Mouse (Mus musculus): Measurements from ENCODE around the gene Npas3. TPM values are rescaled to one million over a fixed set of nuclear protein-coding genes. Genes with fewer than 3 reads are reported as not detected.

The Npas3 gene
- polyA plus RNA-seq, 1 experiment = 0.01 TPM

DNA sequence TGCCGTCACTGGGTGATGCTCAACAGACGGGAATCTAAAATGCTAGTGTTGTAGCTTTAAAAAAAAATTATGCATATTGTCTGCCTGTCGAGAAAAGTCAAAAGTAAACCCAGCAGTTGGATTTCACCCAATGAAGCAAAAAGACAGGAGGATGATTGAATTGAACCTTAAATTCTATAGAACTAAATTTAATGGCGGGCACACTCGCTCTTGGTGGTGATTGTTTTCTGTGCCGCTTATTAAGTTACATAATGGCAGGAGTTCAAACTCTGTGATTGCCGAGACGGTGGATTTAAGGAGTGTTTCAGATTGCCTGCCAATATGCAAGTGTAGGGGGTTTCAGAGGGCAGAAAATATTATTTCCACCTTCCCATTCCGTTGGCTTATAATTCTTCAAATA, 82.9 kb downstream of the Npas3 start:
- Histone ChIP-seq H3K4me3 (ENCODE audit: insufficient read depth, poor library complexity, severe bottlenecking) (no peak overlapping the region), H3K79me3 (ENCODE audit: low read depth) (no peaks in the 10 kb centered on the region), H3K27me3 (ENCODE audit: control insufficient read depth, insufficient read depth, insufficient read length) (no peaks in the 10 kb centered on the region), H3ac (ENCODE audit: control insufficient read depth, insufficient read length, low read depth) (no peak overlapping the region), H3K79me2 (ENCODE audit: control insufficient read depth, insufficient read depth) (no peaks in the 10 kb centered on the region), H3K36me3 (ENCODE audit: control insufficient read depth, insufficient read depth) (no peaks in the 10 kb centered on the region)
- TF ChIP-seq FOSL1 (IDR thresholded peaks at IDR 0.05; ENCODE audit: insufficient read depth, low read length, poor library complexity, severe bottlenecking) (no peak), MYOD1 (IDR thresholded peaks at IDR 0.05; ENCODE audit: control insufficient read depth, insufficient read length, low read depth) (no peak), MAX (IDR thresholded peaks at IDR 0.05) (no peak), USF1 (IDR thresholded peaks at IDR 0.05; ENCODE audit: low read depth) (no peak), CTCF (IDR thresholded peaks at IDR 0.05; ENCODE audit: control insufficient read depth, insufficient read depth, insufficient read length) (no peak), MYOG (IDR thresholded peaks at IDR 0.05; ENCODE audit: control insufficient read depth, extremely low read depth, insufficient read length) (no peak), CEBPB (IDR thresholded peaks at IDR 0.05; ENCODE audit: low read depth) (no peak)

DNA sequence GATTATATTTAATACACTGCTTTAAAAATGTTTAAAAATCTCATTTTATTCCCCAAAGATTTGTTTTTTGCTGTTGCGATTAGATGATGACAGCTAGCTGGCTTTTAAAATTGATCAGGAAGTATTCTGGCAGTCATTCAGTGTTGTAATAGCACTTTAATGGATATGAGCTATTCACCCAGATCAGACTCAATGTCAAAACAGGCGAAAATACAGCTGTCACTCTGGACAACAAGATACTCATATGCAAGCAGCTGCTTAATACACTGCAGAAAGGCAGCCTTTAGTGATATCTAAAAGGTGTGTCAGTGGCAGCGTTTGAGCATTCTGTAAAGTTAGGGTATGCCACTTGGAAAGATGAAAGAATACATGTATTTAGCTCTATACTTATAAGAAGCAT, 83.3 kb downstream of the Npas3 start:
- H3K79me2 ChIP-seq (ENCODE audit: control insufficient read depth, insufficient read depth) = no peaks in the 10 kb centered on the region
- no peaks in the 10 kb centered on the region for H3K27me3 ChIP-seq (ENCODE audit: control insufficient read depth, insufficient read depth, insufficient read length)
- H3K4me3 ChIP-seq (ENCODE audit: insufficient read depth, poor library complexity, severe bottlenecking) = no peak overlapping the region
- TF ChIP-seq CTCF (IDR thresholded peaks at IDR 0.05; ENCODE audit: control insufficient read depth, insufficient read depth, insufficient read length) (no peak), CEBPB (IDR thresholded peaks at IDR 0.05; ENCODE audit: low read depth) (no peak), MYOD1 (IDR thresholded peaks at IDR 0.05; ENCODE audit: control insufficient read depth, insufficient read length, low read depth) (no peak), MYOG (IDR thresholded peaks at IDR 0.05; ENCODE audit: control insufficient read depth, extremely low read depth, insufficient read length) (no peak), MAX (IDR thresholded peaks at IDR 0.05) (no peak), USF1 (IDR thresholded peaks at IDR 0.05; ENCODE audit: low read depth) (no peak), FOSL1 (IDR thresholded peaks at IDR 0.05; ENCODE audit: insufficient read depth, low read length, poor library complexity, severe bottlenecking) (no peak)
- H3ac ChIP-seq (ENCODE audit: control insufficient read depth, insufficient read length, low read depth) = no peak overlapping the region
- H3K36me3 ChIP-seq (ENCODE audit: control insufficient read depth, insufficient read depth) = no peaks in the 10 kb centered on the region
- H3K79me3 ChIP-seq (ENCODE audit: low read depth) = no peaks in the 10 kb centered on the region

GRCm38 (mm10) chr12:53333251-53333650, 84.8 kb downstream of the Npas3 start:
- no peaks in the 10 kb centered on the region for H3K36me3 ChIP-seq (ENCODE audit: control insufficient read depth, insufficient read depth)
- no peak overlapping the region for H3K4me3 ChIP-seq (ENCODE audit: insufficient read depth, poor library complexity, severe bottlenecking)
- no peaks in the 10 kb centered on the region for H3K27me3 ChIP-seq (ENCODE audit: control insufficient read depth, insufficient read depth, insufficient read length)
- H3ac ChIP-seq (ENCODE audit: control insufficient read depth, insufficient read length, low read depth) = no peak overlapping the region
- H3K79me3 ChIP-seq (ENCODE audit: low read depth) = no peaks in the 10 kb centered on the region
- TF ChIP-seq MAX (IDR thresholded peaks at IDR 0.05) (no peak), CTCF (IDR thresholded peaks at IDR 0.05; ENCODE audit: control insufficient read depth, insufficient read depth, insufficient read length) (no peak), MYOG (IDR thresholded peaks at IDR 0.05; ENCODE audit: control insufficient read depth, extremely low read depth, insufficient read length) (no peak), MYOD1 (IDR thresholded peaks at IDR 0.05; ENCODE audit: control insufficient read depth, insufficient read length, low read depth) (no peak), CEBPB (IDR thresholded peaks at IDR 0.05; ENCODE audit: low read depth) (no peak), USF1 (IDR thresholded peaks at IDR 0.05; ENCODE audit: low read depth) (no peak), FOSL1 (IDR thresholded peaks at IDR 0.05; ENCODE audit: insufficient read depth, low read length, poor library complexity, severe bottlenecking) (no peak)
- H3K79me2 ChIP-seq (ENCODE audit: control insufficient read depth, insufficient read depth) = no peaks in the 10 kb centered on the region

DNA sequence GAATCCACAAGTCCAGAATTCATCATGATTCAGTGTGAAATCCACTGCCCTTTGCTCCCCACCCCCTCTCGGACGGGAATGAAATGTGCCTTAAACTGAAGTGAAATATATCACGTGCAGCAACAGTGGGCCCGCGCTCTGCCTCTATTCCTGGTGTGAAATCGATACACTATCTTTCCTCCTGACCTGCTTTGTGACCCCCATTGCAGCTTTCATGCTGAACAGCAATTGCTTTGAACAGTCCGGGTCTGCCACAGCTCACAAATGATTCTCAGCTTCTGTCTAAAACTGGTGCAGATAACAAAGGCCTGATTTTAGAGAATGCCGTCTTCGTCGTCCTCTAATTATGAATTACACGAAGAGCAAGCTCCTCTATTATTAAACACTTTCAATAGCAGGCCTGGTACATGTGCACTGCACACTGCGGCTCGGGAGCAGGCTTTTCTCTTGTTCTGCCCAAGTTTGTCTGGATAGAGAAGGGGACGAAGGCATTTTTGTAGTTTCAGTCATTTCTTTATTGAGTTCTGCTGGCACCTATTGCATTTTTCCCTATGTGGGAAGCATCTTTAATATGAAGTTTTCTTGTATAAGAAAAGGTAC, 90.0 kb downstream of the Npas3 start:
- Histone ChIP-seq H3K4me3 (ENCODE audit: insufficient read depth, poor library complexity, severe bottlenecking) (no peak overlapping the region), H3K27me3 (ENCODE audit: control insufficient read depth, insufficient read depth, insufficient read length) (no peaks in the 10 kb centered on the region), H3K36me3 (ENCODE audit: control insufficient read depth, insufficient read depth) (no peaks in the 10 kb centered on the region), H3K79me3 (ENCODE audit: low read depth) (no peaks in the 10 kb centered on the region), H3K79me2 (ENCODE audit: control insufficient read depth, insufficient read depth) (no peaks in the 10 kb centered on the region), H3ac (ENCODE audit: control insufficient read depth, insufficient read length, low read depth) (no peak overlapping the region)
- TF ChIP-seq FOSL1 (IDR thresholded peaks at IDR 0.05; ENCODE audit: insufficient read depth, low read length, poor library complexity, severe bottlenecking) (no peak), MAX (IDR thresholded peaks at IDR 0.05) (no peak), USF1 (IDR thresholded peaks at IDR 0.05; ENCODE audit: low read depth) (no peak), MYOG (IDR thresholded peaks at IDR 0.05; ENCODE audit: control insufficient read depth, extremely low read depth, insufficient read length) (no peak)

- H3K79me2 ChIP-seq (ENCODE audit: control insufficient read depth, insufficient read depth) = no peaks in the 10 kb centered on the region
- H3K36me3 ChIP-seq (ENCODE audit: control insufficient read depth, insufficient read depth) = no peaks in the 10 kb centered on the region
- TF ChIP-seq MYOG (IDR thresholded peaks at IDR 0.05; ENCODE audit: control insufficient read depth, extremely low read depth, insufficient read length) (no peak), MYOD1 (IDR thresholded peaks at IDR 0.05; ENCODE audit: control insufficient read depth, insufficient read length, low read depth) (no peak), CEBPB (IDR thresholded peaks at IDR 0.05; ENCODE audit: low read depth) (no peak), MAX (IDR thresholded peaks at IDR 0.05) (no peak), USF1 (IDR thresholded peaks at IDR 0.05; ENCODE audit: low read depth) (no peak), FOSL1 (IDR thresholded peaks at IDR 0.05; ENCODE audit: insufficient read depth, low read length, poor library complexity, severe bottlenecking) (no peak), CTCF (IDR thresholded peaks at IDR 0.05; ENCODE audit: control insufficient read depth, insufficient read depth, insufficient read length) (no peak)
Observed at GRCm38 (mm10) chr12:53342741-53343140, 94.3 kb downstream of the Npas3 start.

GRCm38 (mm10) chr12:53351860-53352259, 103.4 kb downstream of the Npas3 start:
- no peaks in the 10 kb centered on the region for H3K79me3 ChIP-seq (ENCODE audit: low read depth)
- no peak for TF ChIP-seq FOSL1 (IDR thresholded peaks at IDR 0.05; ENCODE audit: insufficient read depth, low read length, poor library complexity, severe bottlenecking)
- TF ChIP-seq MYOD1 (IDR thresholded peaks at IDR 0.05; ENCODE audit: control insufficient read depth, insufficient read length, low read depth) = no peak
- TF ChIP-seq CEBPB (IDR thresholded peaks at IDR 0.05; ENCODE audit: low read depth) = no peak
- TF ChIP-seq MYOG (IDR thresholded peaks at IDR 0.05; ENCODE audit: control insufficient read depth, extremely low read depth, insufficient read length) = no peak
- TF ChIP-seq USF1 (IDR thresholded peaks at IDR 0.05; ENCODE audit: low read depth) = no peak
- no peak for TF ChIP-seq CTCF (IDR thresholded peaks at IDR 0.05; ENCODE audit: control insufficient read depth, insufficient read depth, insufficient read length)
- TF ChIP-seq MAX (IDR thresholded peaks at IDR 0.05) = no peak
- no peaks in the 10 kb centered on the region for H3K36me3 ChIP-seq (ENCODE audit: control insufficient read depth, insufficient read depth)
- no peak overlapping the region for H3K4me3 ChIP-seq (ENCODE audit: insufficient read depth, poor library complexity, severe bottlenecking)
- no peak overlapping the region for H3ac ChIP-seq (ENCODE audit: control insufficient read depth, insufficient read length, low read depth)
- H3K79me2 ChIP-seq (ENCODE audit: control insufficient read depth, insufficient read depth) = no peaks in the 10 kb centered on the region
- no peaks in the 10 kb centered on the region for H3K27me3 ChIP-seq (ENCODE audit: control insufficient read depth, insufficient read depth, insufficient read length)

More at GRCm38 (mm10) chr12:53342741-53343140, 94.3 kb downstream of the Npas3 start:
- Histone ChIP-seq H3K4me3 (ENCODE audit: insufficient read depth, poor library complexity, severe bottlenecking) (no peak overlapping the region), H3K27me3 (ENCODE audit: control insufficient read depth, insufficient read depth, insufficient read length) (no peaks in the 10 kb centered on the region), H3K79me3 (ENCODE audit: low read depth) (no peaks in the 10 kb centered on the region), H3ac (ENCODE audit: control insufficient read depth, insufficient read length, low read depth) (no peak overlapping the region)

Measured in C2C12 (cell line).